Mouse (Mus musculus): ENCODE measurements around the gene Pex6. TPM values are rescaled to one million over a fixed set of nuclear protein-coding genes. Genes with fewer than 3 reads are reported as not detected.
A peak's percentile ranks its signal among the peaks of the same experiment; 100 is the strongest.

Gene Pex6
- total RNA-seq, 1 experiment, result 17.8 TPM

DNA sequence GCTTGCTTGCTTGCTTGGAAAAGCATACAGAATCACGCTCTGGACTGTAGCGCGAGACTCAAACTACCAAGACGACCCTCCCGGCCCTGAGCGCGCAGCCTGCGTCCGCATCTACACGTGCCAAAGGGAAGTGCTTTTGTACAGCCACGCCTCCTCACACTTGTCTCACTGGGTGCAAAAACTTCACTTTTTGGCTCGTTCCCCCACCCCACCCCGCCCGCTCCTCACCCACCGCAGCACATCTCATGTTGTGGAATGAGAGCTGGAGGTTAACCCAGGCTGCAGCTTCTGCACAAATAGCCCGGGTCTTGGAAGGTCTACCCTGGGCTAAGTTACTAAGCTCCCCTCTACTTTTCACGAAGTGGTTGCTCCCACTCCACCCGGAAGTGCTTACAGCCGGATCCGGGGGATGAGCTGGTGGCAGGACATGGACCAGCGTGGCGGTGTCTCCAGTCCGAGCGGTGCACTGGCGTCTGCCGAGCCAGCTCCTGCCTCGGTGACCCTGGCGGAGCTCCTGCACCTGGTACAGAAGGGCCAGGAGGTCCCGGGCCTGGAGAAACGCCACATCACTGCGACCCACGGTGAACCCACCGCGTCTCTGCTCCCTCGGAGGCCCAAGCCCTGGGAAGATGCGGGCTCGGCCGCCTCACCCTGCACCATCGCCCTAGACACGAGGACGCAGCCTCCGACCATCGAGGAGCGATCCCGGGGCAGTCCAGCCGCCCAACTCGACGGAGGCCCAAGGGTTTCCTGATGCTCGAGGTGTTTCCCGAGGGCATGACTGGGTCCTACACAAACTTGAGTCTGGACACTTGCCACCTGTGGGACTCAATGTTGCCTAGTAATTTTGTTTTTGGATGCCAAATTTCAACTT, 61.4 kb downstream of the Pex6 start, which contains the start of gene 2310039H08Rik:
2310039H08Rik (plus strand) TSS at position 232 of the 874 bp plus-strand sequence.
- Histone ChIP-seq H3K4me3 (ENCODE audit: insufficient read depth in 1 of 2, low read depth in 1 of 2, low read length in 2 of 2, poor library complexity in 1 of 2, severe bottlenecking in 1 of 2) (peak within 1 kb of the TSS; percentile 76 to 100), H3K9ac (ENCODE audit: insufficient read depth, low read depth, low read length, poor library complexity, severe bottlenecking) (peak within 1 kb of the TSS; percentile 99), H3K9me3 (ENCODE audit: control insufficient read depth, insufficient read depth, low read depth, low read length) (no peaks in the 10 kb centered on the region), H3K36me3 (ENCODE audit: control insufficient read depth, insufficient read depth, low read length, poor library complexity, severe bottlenecking) (peaks cover 27% of the 10 kb centered on the region), H3K4me1 (ENCODE audit: control insufficient read depth in 2 of 2, insufficient read depth in 2 of 2, low read length in 2 of 2, poor library complexity in 1 of 2) (peaks cover 0 to 13% of the 10 kb centered on the region in 2 experiments; a peak in 3 of 4 replicates), H3K27ac (ENCODE audit: insufficient read depth, low read depth, low read length, poor library complexity, severe bottlenecking) (peak within 1 kb of the TSS; percentile 87)
- TF ChIP-seq ZC3H11A (IDR thresholded peaks at IDR 0.05; ENCODE audit: borderline replicate concordance, low read depth, low read length) (no peak), HCFC1 (IDR thresholded peaks at IDR 0.05; ENCODE audit: borderline replicate concordance, insufficient read depth, low read length) (peak; percentile 70; the same call in 1 of the 2 replicates), ZNF384 (IDR thresholded peaks at IDR 0.05; ENCODE audit: low read depth, low read length) (no peak), MAFK (IDR thresholded peaks at IDR 0.05; ENCODE audit: insufficient read depth, low read depth, low read length) (no peak), CHD2 (IDR thresholded peaks at IDR 0.05; ENCODE audit: low read depth, low read length) (no peak; the same call in 1 of the 2 replicates)
- in situ Hi-C loops (cut with MboI; ENCODE audit: low sequenced_read_pairs in 2 of 2, unreplicated experiment in 2 of 2), result no loop called here
- DNase-seq (ENCODE audit: low read depth, low spot score), result peak; percentile 88

DNA sequence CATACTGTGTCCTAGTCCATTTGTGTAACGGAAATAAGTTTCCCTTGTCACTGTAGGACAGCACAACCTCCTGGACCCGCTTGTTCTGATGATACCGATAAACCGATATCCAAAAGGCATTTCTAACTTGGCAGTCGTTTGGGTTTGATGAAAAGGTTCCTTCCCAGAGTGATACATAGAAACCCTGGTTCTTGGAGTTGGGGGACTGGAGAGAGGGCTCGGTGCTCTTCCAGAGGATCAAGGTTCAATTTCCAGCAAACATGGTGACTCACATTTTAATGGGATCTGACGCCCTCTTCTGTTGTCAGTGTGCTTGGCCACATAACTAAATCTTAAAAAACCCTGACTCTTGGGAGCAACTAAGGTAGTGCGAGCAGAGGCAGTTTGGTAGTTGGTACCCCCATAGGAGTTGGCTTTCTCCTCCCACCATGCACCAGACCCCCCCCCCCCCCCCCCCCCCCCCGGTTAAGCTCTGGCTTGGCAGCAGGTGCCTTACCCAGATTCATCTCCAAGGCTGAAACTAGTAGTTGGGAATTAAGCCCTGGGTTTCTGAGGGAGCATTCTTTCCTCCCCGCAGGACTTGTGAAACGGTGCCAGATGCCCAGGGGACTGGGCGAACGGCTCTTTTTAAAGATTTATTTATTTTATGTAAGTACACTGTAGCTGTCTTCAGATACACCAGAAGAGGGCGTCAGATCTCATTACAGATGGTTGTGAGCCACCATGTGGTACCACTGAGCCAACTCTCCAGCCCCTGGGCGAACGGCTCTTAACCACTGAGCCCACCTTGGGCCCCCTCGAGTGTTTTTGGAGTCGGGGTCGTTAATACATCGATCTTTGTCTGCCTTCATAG, 62.2 kb downstream of the Pex6 start:
- peak overlapping the region; percentile 87; the same call in 1 of the 2 replicates for H3K27ac ChIP-seq (ENCODE audit: insufficient read depth, low read depth, low read length, poor library complexity, severe bottlenecking)
- TF ChIP-seq MAFK (IDR thresholded peaks at IDR 0.05; ENCODE audit: insufficient read depth, low read depth, low read length) (no peak), ZNF384 (IDR thresholded peaks at IDR 0.05; ENCODE audit: low read depth, low read length) (no peak), ZC3H11A (IDR thresholded peaks at IDR 0.05; ENCODE audit: borderline replicate concordance, low read depth, low read length) (no peak), CHD2 (IDR thresholded peaks at IDR 0.05; ENCODE audit: low read depth, low read length) (no peak), HCFC1 (IDR thresholded peaks at IDR 0.05; ENCODE audit: borderline replicate concordance, insufficient read depth, low read length) (no peak)

DNA sequence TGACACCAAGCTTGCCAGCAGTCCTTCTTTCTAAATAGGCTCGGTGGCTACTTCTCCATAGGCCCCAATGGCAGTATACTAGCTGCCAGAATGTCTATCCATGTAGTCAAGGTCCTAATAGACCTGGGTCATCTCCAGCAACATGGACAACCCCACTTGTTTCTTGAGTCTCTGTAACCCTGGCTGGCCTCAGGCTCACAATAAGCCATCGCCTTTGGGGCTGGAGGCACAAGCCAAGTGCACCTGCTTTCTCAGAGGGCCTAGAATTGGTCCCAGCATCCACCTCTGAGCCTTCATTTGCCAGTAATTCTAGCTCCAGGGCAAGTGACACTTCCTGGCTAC, 62.8 kb downstream of the Pex6 start:
- no peaks in the 10 kb centered on the region for H3K9me3 ChIP-seq (ENCODE audit: control insufficient read depth, insufficient read depth, low read depth, low read length)
- in situ Hi-C loops (cut with MboI; ENCODE audit: low sequenced_read_pairs in 2 of 2, unreplicated experiment in 2 of 2), result no loop called here
- H3K4me1 ChIP-seq (ENCODE audit: control insufficient read depth in 2 of 2, insufficient read depth in 2 of 2, low read length in 2 of 2, poor library complexity in 1 of 2), result peaks cover 0 to 9% of the 10 kb centered on the region in 2 experiments; a peak in 3 of 4 replicates
- H3K27ac ChIP-seq (ENCODE audit: insufficient read depth, low read depth, low read length, poor library complexity, severe bottlenecking), result no peak overlapping the region
- peaks cover 42% of the 10 kb centered on the region for H3K36me3 ChIP-seq (ENCODE audit: control insufficient read depth, insufficient read depth, low read length, poor library complexity, severe bottlenecking)
- H3K9ac ChIP-seq (ENCODE audit: insufficient read depth, low read depth, low read length, poor library complexity, severe bottlenecking), result no peak overlapping the region
- no peak for DNase-seq (ENCODE audit: low read depth, low spot score)
- no peak overlapping the region for H3K4me3 ChIP-seq (ENCODE audit: insufficient read depth in 1 of 2, low read depth in 1 of 2, low read length in 2 of 2, poor library complexity in 1 of 2, severe bottlenecking in 1 of 2)
- TF ChIP-seq HCFC1 (IDR thresholded peaks at IDR 0.05; ENCODE audit: borderline replicate concordance, insufficient read depth, low read length), result no peak
- no peak for TF ChIP-seq ZC3H11A (IDR thresholded peaks at IDR 0.05; ENCODE audit: borderline replicate concordance, low read depth, low read length)
- TF ChIP-seq CHD2 (IDR thresholded peaks at IDR 0.05; ENCODE audit: low read depth, low read length), result no peak
- no peak for TF ChIP-seq MAFK (IDR thresholded peaks at IDR 0.05; ENCODE audit: insufficient read depth, low read depth, low read length)

More for the DNA sequence above, 62.2 kb downstream of the Pex6 start:
- in situ Hi-C loops (cut with MboI; ENCODE audit: low sequenced_read_pairs in 2 of 2, unreplicated experiment in 2 of 2), result no loop called here
- H3K4me1 ChIP-seq (ENCODE audit: control insufficient read depth in 2 of 2, insufficient read depth in 2 of 2, low read length in 2 of 2, poor library complexity in 1 of 2), result peaks cover 0 to 6% of the 10 kb centered on the region in 2 experiments; a peak in 3 of 4 replicates
- H3K36me3 ChIP-seq (ENCODE audit: control insufficient read depth, insufficient read depth, low read length, poor library complexity, severe bottlenecking), result peaks cover 36% of the 10 kb centered on the region
- no peak for DNase-seq (ENCODE audit: low read depth, low spot score)
- H3K9ac ChIP-seq (ENCODE audit: insufficient read depth, low read depth, low read length, poor library complexity, severe bottlenecking), result peak overlapping the region; percentile 99
- no peaks in the 10 kb centered on the region for H3K9me3 ChIP-seq (ENCODE audit: control insufficient read depth, insufficient read depth, low read depth, low read length)
- H3K4me3 ChIP-seq (ENCODE audit: insufficient read depth in 1 of 2, low read depth in 1 of 2, low read length in 2 of 2, poor library complexity in 1 of 2, severe bottlenecking in 1 of 2), result peak overlapping the region; percentile 76 to 100

DNA sequence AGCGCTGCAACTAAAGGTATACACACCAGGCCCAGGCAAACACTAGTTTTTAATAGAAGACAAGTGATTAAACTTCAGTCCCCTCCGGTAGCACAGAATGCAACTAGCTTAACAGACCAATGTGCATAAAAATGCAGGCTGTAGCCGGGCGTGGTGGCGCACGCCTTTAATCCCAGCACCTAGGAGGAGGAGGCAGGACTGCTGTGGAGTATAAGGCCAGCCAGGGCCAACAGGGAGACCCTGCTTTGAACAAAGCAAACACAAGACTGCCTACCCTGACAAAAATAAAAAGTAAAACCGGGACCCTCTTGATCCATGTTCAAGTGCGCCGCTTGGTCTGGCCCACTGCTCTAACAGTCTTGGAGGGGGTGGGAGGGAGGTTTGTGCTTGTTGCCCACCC, 63.8 kb downstream of the Pex6 start:
- DNase-seq (ENCODE audit: low read depth, low spot score), result no peak
- in situ Hi-C loops (cut with MboI; ENCODE audit: low sequenced_read_pairs in 2 of 2, unreplicated experiment in 2 of 2), result no loop called here
- Histone ChIP-seq H3K27ac (ENCODE audit: insufficient read depth, low read depth, low read length, poor library complexity, severe bottlenecking) (no peak overlapping the region; the same call in 1 of the 2 replicates), H3K9ac (ENCODE audit: insufficient read depth, low read depth, low read length, poor library complexity, severe bottlenecking) (no peak overlapping the region), H3K4me1 (ENCODE audit: control insufficient read depth in 2 of 2, insufficient read depth in 2 of 2, low read length in 2 of 2, poor library complexity in 1 of 2) (peaks cover 0 to 14% of the 10 kb centered on the region in 2 experiments; a peak in 3 of 4 replicates), H3K9me3 (ENCODE audit: control insufficient read depth, insufficient read depth, low read depth, low read length) (no peaks in the 10 kb centered on the region), H3K4me3 (ENCODE audit: insufficient read depth in 1 of 2, low read depth in 1 of 2, low read length in 2 of 2, poor library complexity in 1 of 2, severe bottlenecking in 1 of 2) (no peak overlapping the region), H3K36me3 (ENCODE audit: control insufficient read depth, insufficient read depth, low read length, poor library complexity, severe bottlenecking) (peaks cover 51% of the 10 kb centered on the region)
- TF ChIP-seq CHD2 (IDR thresholded peaks at IDR 0.05; ENCODE audit: low read depth, low read length), result no peak
- no peak for TF ChIP-seq MAFK (IDR thresholded peaks at IDR 0.05; ENCODE audit: insufficient read depth, low read depth, low read length)
- no peak for TF ChIP-seq HCFC1 (IDR thresholded peaks at IDR 0.05; ENCODE audit: borderline replicate concordance, insufficient read depth, low read length)
- no peak for TF ChIP-seq ZNF384 (IDR thresholded peaks at IDR 0.05; ENCODE audit: low read depth, low read length)
- no peak for TF ChIP-seq ZC3H11A (IDR thresholded peaks at IDR 0.05; ENCODE audit: borderline replicate concordance, low read depth, low read length)

Other genes starting within 250 kb of the Pex6 start
- 0.98 and 1.2 TPM in 2 replicates for gene Ttbk1, start 223.8 kb upstream of the Pex6 start, total RNA-seq (2012; rRNA removed)
- gene Dnph1, start 214.8 kb upstream of the Pex6 start, total RNA-seq (2012; rRNA removed), result 44.1 and 48.2 TPM in 2 replicates
- gene Cul9, start 165.1 kb upstream of the Pex6 start, total RNA-seq (2012; rRNA removed), result 1.8 and 4.5 TPM in 2 replicates
- gene Srf, start 155.3 kb upstream of the Pex6 start, total RNA-seq (2012; rRNA removed), result 65.2 and 75.6 TPM in 2 replicates
- 200 and 384 TPM in 2 replicates for gene Ptk7, start 82.0 kb upstream of the Pex6 start, total RNA-seq (2012; rRNA removed)
- 17.8 and 20.7 TPM in 2 replicates for gene Klc4, start 65.4 kb upstream of the Pex6 start, total RNA-seq (2012; rRNA removed)
- gene Mrpl2, start 65.2 kb upstream of the Pex6 start, total RNA-seq (2012; rRNA removed), result 205 and 261 TPM in 2 replicates
- gene Cul7, start 61.1 kb upstream of the Pex6 start, total RNA-seq (2012; rRNA removed), result 88.5 and 96.1 TPM in 2 replicates
- 44.5 and 57.0 TPM in 2 replicates for gene Rrp36, start 37.1 kb upstream of the Pex6 start, total RNA-seq (2012; rRNA removed)
- gene Mea1, start 32.7 kb upstream of the Pex6 start, total RNA-seq (2012; rRNA removed), result 72.9 and 77.5 TPM in 2 replicates
- 65.1 and 73.0 TPM in 2 replicates for gene Klhdc3, start 30.5 kb upstream of the Pex6 start, total RNA-seq (2012; rRNA removed)
- gene Ppp2r5d, start 6.4 kb upstream of the Pex6 start, total RNA-seq (2012; rRNA removed), result 70.6 and 73.0 TPM in 2 replicates
- gene Gnmt, start 17.7 kb downstream of the Pex6 start, total RNA-seq (2012; rRNA removed), result 1.2 and 4.3 TPM in 2 replicates
- gene Cnpy3, start 40.8 kb downstream of the Pex6 start, total RNA-seq (2012; rRNA removed), result 69.7 and 122 TPM in 2 replicates
- gene Ptcra, start 52.2 kb downstream of the Pex6 start, total RNA-seq (2012; rRNA removed), result 1.8 and 2.2 TPM in 2 replicates
- 19.5 and 21.4 TPM in 2 replicates for gene 2310039H08Rik, start 61.2 kb downstream of the Pex6 start, total RNA-seq (2012; rRNA removed)
- gene Rpl7l1, start 71.2 kb downstream of the Pex6 start, total RNA-seq (2012; rRNA removed), result 132 and 179 TPM in 2 replicates
- 20.2 and 27.1 TPM in 2 replicates for gene Bicral, start 147.0 kb downstream of the Pex6 start, total RNA-seq (2012; rRNA removed)
- gene Tbcc, start 179.2 kb downstream of the Pex6 start, total RNA-seq (2012; rRNA removed), result 20.5 and 30.0 TPM in 2 replicates
- gene Prph2, start 199.0 kb downstream of the Pex6 start, total RNA-seq (2012; rRNA removed), result 0.18 and 0.48 TPM in 2 replicates

Measured in ES-E14 (cell line).